Mouse (Mus musculus) heart, postnatal 0 days (tissue): Measurements from ENCODE around the gene Zc3h18.

ENCODE experiments used
- CTCF ChIP-seq: IDR thresholded peaks from 2 replicates; pipeline ENCODE4 v1.5.1; 2016; ENCODE audit warnings: antibody characterized with exemption, control low read depth, low read depth
- EP300 ChIP-seq: IDR thresholded peaks from 2 replicates; pipeline ENCODE4 v1.6.1; 2016; ENCODE audit warnings: antibody characterized with exemption, low read depth

- TF ChIP-seq EP300 (no peak), CTCF (no peak)
Measured at GRCm38 (mm10) chr8:122423217-122423616, 46.8 kb downstream of the Zc3h18 start.
